Mouse (Mus musculus) layer of hippocampus, adult 6 months (tissue): ENCODE data around the gene Magea5. TPM values are rescaled to one million over a fixed set of nuclear protein-coding genes. Genes with fewer than 3 reads are reported as not detected.

Source experiments
- long read RNA-seq, 2 experiments: library from polyadenylated mRNA; unstranded; transcript quantifications; one replicate each; pipeline ENCODE4 v2.0.0; 2019 to 2020
- polyA plus RNA-seq: library from polyadenylated mRNA; unstranded; fragments of <200 nt; fragmentation: Nextera tagmentation; gene quantifications from 2 replicates; pipeline ENCODE4 v1.2.3, GENCODE M21; 2021

Gene Magea5
- not detected in 2 replicates for polyA plus RNA-seq
- long read RNA-seq, experiment 1 = 0 reads
- long read RNA-seq, experiment 2 = 0 reads

DNA sequence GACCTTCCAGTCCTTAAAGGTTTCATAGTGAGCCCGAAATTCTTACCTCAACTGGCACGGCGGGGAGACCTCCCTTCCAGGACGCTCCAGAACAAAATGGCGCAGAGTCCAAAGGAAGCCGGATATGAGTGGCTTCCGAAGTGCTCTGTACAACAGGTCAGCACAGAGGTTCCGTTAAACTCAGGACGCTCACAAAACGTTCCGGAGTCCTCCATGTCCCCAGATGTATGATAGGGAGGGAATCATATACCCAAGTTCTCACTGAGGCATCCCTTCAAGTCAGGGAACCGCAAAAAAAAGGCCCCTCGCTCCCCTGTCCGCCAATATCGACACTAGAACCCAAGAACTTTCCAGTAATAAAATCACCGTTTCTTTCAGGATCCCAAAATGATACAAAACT lies at the start of gene Magea5:
Gene Magea5 (minus strand): TSS at position 101 of the 400 bp plus-strand sequence.

DNA sequence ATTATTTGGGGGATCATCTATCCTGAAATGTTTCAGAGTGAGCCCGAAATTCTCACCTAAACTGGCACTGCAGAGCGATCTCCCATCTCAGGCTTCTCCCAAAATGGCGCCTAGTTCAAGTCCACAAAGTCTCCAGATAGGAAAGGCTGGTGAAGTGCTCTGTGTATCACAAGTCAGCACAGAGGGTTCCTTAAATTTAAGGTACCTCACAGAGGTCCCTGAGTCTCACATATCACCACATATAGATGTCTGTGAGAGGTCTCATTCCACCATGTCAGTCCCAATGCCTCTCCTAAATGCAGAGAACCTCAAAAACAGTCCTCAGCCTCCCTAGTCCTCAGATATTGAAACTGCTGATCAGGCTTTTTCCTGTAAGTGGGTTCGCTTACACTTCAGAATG lies 30.6 kb upstream of the Magea5 start, which contains the start of gene Magea2:
Gene Magea2 (minus strand): TSS at position 101 of the 400 bp plus-strand sequence.

GRCm38 (mm10) chrX:155089693-155090092 lies 26.7 kb upstream of the Magea5 start, which contains the start of gene Magea1:
Gene Magea1, minus strand, starts transcription at chrX:155089793.

Other genes starting within 250 kb of the Magea5 start
- gene Cldn34b1, start 172.9 kb downstream of the Magea5 start, polyA plus RNA-seq = not detected in 2 replicates
- gene Magea6, start 127.2 kb downstream of the Magea5 start, polyA plus RNA-seq = not detected in 2 replicates
- gene Magea3, start 113.6 kb downstream of the Magea5 start, polyA plus RNA-seq = not detected in 2 replicates
- not detected in 2 replicates for gene Magea8, start 67.3 kb downstream of the Magea5 start, polyA plus RNA-seq
- gene Magea1, start 26.6 kb upstream of the Magea5 start, polyA plus RNA-seq = not detected in 2 replicates
- gene Magea2, start 30.5 kb upstream of the Magea5 start, polyA plus RNA-seq = not detected in 2 replicates
- not detected in 2 replicates for gene Cldn34b2, start 65.3 kb upstream of the Magea5 start, polyA plus RNA-seq
- gene Sat1, start 153.3 kb upstream of the Magea5 start, polyA plus RNA-seq = 97.9 and 104 TPM in 2 replicates
- gene Acot9, start 199.3 kb upstream of the Magea5 start, polyA plus RNA-seq = 24.1 and 24.7 TPM in 2 replicates